Mouse (Mus musculus): Measurements from ENCODE around the gene Tsc22d2. TPM values are rescaled to one million over a fixed set of nuclear protein-coding genes. Genes with fewer than 3 reads are reported as not detected.
A peak's percentile ranks its signal among the peaks of the same experiment; 100 is the strongest.
"Not testable (repeated sequence)": the region's sequence is repeated elsewhere in the genome, so short reads cannot be mapped to it uniquely, and the experiment has no call there.

Tsc22d2 gene
- polyA plus RNA-seq, 1 experiment: 1.8 TPM

GRCm38 (mm10) chr3:58418724-58419705 lies 4.5 kb downstream of the Tsc22d2 start:
- H3K36me3 ChIP-seq (ENCODE audit: control insufficient read depth): peaks cover 29% of the 10 kb centered on the region
- no peaks in the 10 kb centered on the region for H3K9me3 ChIP-seq (ENCODE audit: control insufficient read depth, low read length)
- H3K27me3 ChIP-seq (ENCODE audit: control insufficient read depth): no peaks in the 10 kb centered on the region
- H3K4me3 ChIP-seq (replicated peaks): peak overlapping the region; percentile 99
- TF ChIP-seq TAL1 (IDR thresholded peaks at IDR 0.05; ENCODE audit: low read length) (no peak), GATA1 (IDR thresholded peaks at IDR 0.05; ENCODE audit: low read length) (no peak)
- peaks cover 42% of the 10 kb centered on the region for H3K4me1 ChIP-seq (ENCODE audit: control insufficient read depth)

- TF ChIP-seq GATA1 (IDR thresholded peaks at IDR 0.05; ENCODE audit: low read length) (no peak), TAL1 (IDR thresholded peaks at IDR 0.05; ENCODE audit: low read length) (no peak)
- Histone ChIP-seq H3K4me3 (replicated peaks) (no peak overlapping the region), H3K4me1 (ENCODE audit: control insufficient read depth) (no peaks in the 10 kb centered on the region; the same call in 1 of the 2 replicates)
Measured at GRCm38 (mm10) chr3:58428861-58429260, 14.3 kb downstream of the Tsc22d2 start.

GRCm38 (mm10) chr3:58434414-58434813 lies 19.9 kb downstream of the Tsc22d2 start:
- no peaks in the 10 kb centered on the region for H3K9me3 ChIP-seq (ENCODE audit: control insufficient read depth, low read length)
- peaks cover 15% of the 10 kb centered on the region for H3K36me3 ChIP-seq (ENCODE audit: control insufficient read depth)
- H3K4me3 ChIP-seq (replicated peaks): no peak overlapping the region
- TF ChIP-seq GATA1 (IDR thresholded peaks at IDR 0.05; ENCODE audit: low read length) (no peak), TAL1 (IDR thresholded peaks at IDR 0.05; ENCODE audit: low read length) (no peak)
- peaks cover 8% of the 10 kb centered on the region for H3K4me1 ChIP-seq (ENCODE audit: control insufficient read depth)
- no peaks in the 10 kb centered on the region for H3K27me3 ChIP-seq (ENCODE audit: control insufficient read depth)

More at GRCm38 (mm10) chr3:58428861-58429260, 14.3 kb downstream of the Tsc22d2 start:
- Histone ChIP-seq H3K36me3 (ENCODE audit: control insufficient read depth) (peaks cover 5% of the 10 kb centered on the region), H3K27me3 (ENCODE audit: control insufficient read depth) (no peaks in the 10 kb centered on the region), H3K9me3 (ENCODE audit: control insufficient read depth, low read length) (no peaks in the 10 kb centered on the region)

- no peak for TF ChIP-seq GATA1 (IDR thresholded peaks at IDR 0.05; ENCODE audit: low read length)
- TF ChIP-seq TAL1 (IDR thresholded peaks at IDR 0.05; ENCODE audit: low read length): no peak
- no peaks in the 10 kb centered on the region for H3K27me3 ChIP-seq (ENCODE audit: control insufficient read depth)
- peaks cover 34% of the 10 kb centered on the region for H3K36me3 ChIP-seq (ENCODE audit: control insufficient read depth)
- H3K9me3 ChIP-seq (ENCODE audit: control insufficient read depth, low read length): no peaks in the 10 kb centered on the region
- no peak overlapping the region for H3K4me3 ChIP-seq (replicated peaks)
- H3K4me1 ChIP-seq (ENCODE audit: control insufficient read depth): peaks cover 12% of the 10 kb centered on the region
Measured at GRCm38 (mm10) chr3:58448230-58448629, 33.7 kb downstream of the Tsc22d2 start.

GRCm38 (mm10) chr3:58449487-58449886 lies 35.0 kb downstream of the Tsc22d2 start:
- peaks cover 24% of the 10 kb centered on the region for H3K4me1 ChIP-seq (ENCODE audit: control insufficient read depth)
- H3K4me3 ChIP-seq (replicated peaks): no peak overlapping the region
- no peaks in the 10 kb centered on the region for H3K27me3 ChIP-seq (ENCODE audit: control insufficient read depth)
- H3K36me3 ChIP-seq (ENCODE audit: control insufficient read depth): peaks cover 36% of the 10 kb centered on the region
- H3K9me3 ChIP-seq (ENCODE audit: control insufficient read depth, low read length): no peaks in the 10 kb centered on the region
- TF ChIP-seq GATA1 (IDR thresholded peaks at IDR 0.05; ENCODE audit: low read length) (no peak), TAL1 (IDR thresholded peaks at IDR 0.05; ENCODE audit: low read length) (no peak)

- Histone ChIP-seq H3K9me3 (ENCODE audit: control insufficient read depth, low read length) (no peaks in the 10 kb centered on the region), H3K36me3 (ENCODE audit: control insufficient read depth) (peaks cover 26% of the 10 kb centered on the region), H3K4me3 (replicated peaks) (no peak overlapping the region), H3K27me3 (ENCODE audit: control insufficient read depth) (no peaks in the 10 kb centered on the region), H3K4me1 (ENCODE audit: control insufficient read depth) (peaks cover 56% of the 10 kb centered on the region)
- TF ChIP-seq TAL1 (IDR thresholded peaks at IDR 0.05; ENCODE audit: low read length): no peak
- peak; percentile 74 for TF ChIP-seq GATA1 (IDR thresholded peaks at IDR 0.05; ENCODE audit: low read length)
Measured at GRCm38 (mm10) chr3:58454414-58455205, 40.1 kb downstream of the Tsc22d2 start.

GRCm38 (mm10) chr3:58455255-58455654 lies 40.7 kb downstream of the Tsc22d2 start:
- TF ChIP-seq GATA1 (IDR thresholded peaks at IDR 0.05; ENCODE audit: low read length) (no peak), TAL1 (IDR thresholded peaks at IDR 0.05; ENCODE audit: low read length) (no peak)
- Histone ChIP-seq H3K4me1 (ENCODE audit: control insufficient read depth) (peaks cover 56% of the 10 kb centered on the region), H3K36me3 (ENCODE audit: control insufficient read depth) (peaks cover 27% of the 10 kb centered on the region), H3K9me3 (ENCODE audit: control insufficient read depth, low read length) (no peaks in the 10 kb centered on the region), H3K4me3 (replicated peaks) (no peak overlapping the region), H3K27me3 (ENCODE audit: control insufficient read depth) (no peaks in the 10 kb centered on the region)

GRCm38 (mm10) chr3:58469655-58470437 lies 55.3 kb downstream of the Tsc22d2 start:
- Histone ChIP-seq H3K4me1 (ENCODE audit: control insufficient read depth) (peaks cover 16% of the 10 kb centered on the region), H3K9me3 (ENCODE audit: control insufficient read depth, low read length) (no peaks in the 10 kb centered on the region), H3K4me3 (replicated peaks) (peak overlapping the region; percentile 32), H3K36me3 (ENCODE audit: control insufficient read depth) (no peaks in the 10 kb centered on the region), H3K27me3 (ENCODE audit: control insufficient read depth) (no peaks in the 10 kb centered on the region)
- TF ChIP-seq TAL1 (IDR thresholded peaks at IDR 0.05; ENCODE audit: low read length) (no peak), GATA1 (IDR thresholded peaks at IDR 0.05; ENCODE audit: low read length) (no peak)

- H3K36me3 ChIP-seq (ENCODE audit: control insufficient read depth); H3K4me3 ChIP-seq (replicated peaks); H3K27me3 ChIP-seq (ENCODE audit: control insufficient read depth); H3K9me3 ChIP-seq (ENCODE audit: control insufficient read depth, low read length): not testable (repeated sequence)
- peaks cover 10% of the 10 kb centered on the region for H3K4me1 ChIP-seq (ENCODE audit: control insufficient read depth)
Measured at GRCm38 (mm10) chr3:58475298-58475697, 60.8 kb downstream of the Tsc22d2 start.

Data from erythroblast, embryonic 14.5 days (primary cell).